Mouse (Mus musculus) erythroblast, adult 5-6 weeks (primary cell): Measurements from ENCODE around the gene Zdhhc4. TPM values are rescaled to one million over a fixed set of nuclear protein-coding genes. Genes with fewer than 3 reads are reported as not detected.

Source experiments
- ATAC-seq: replicated peaks from 2 replicates; pipeline ENCODE4 v1.8.0; 2016; ENCODE audit warnings: moderate number of reproducible peaks, mild to moderate bottlenecking, moderate TSS enrichment, inconsistent platforms; ENCODE audit not compliant: poor library complexity, low FRiP score, severe bottlenecking
- total RNA-seq, 2 experiments: library from RNA; stranded (forward) in 1 of 2; stranded (reverse) in 1 of 2; fragments of 150-400 nt in 1 of 2; fragments of 200-764, 138-1000 nt in 1 of 2; gene quantifications; 2 replicates each; pipeline versions ENCODE4 v1.2.3 to v1.2.4; 2015 to 2017; ENCODE audit warnings: low replicate concordance in 2 of 2

Zdhhc4 gene
- total RNA-seq, 2 experiments from 2014 or later, result 10.6 to 23.8 TPM

- ATAC-seq, result no peak
Measured at GRCm38 (mm10) chr5:143334418-143335088, 5.5 kb upstream of the Zdhhc4 start.

- ATAC-seq, result no peak
Measured at GRCm38 (mm10) chr5:143333872-143334271, 4.8 kb upstream of the Zdhhc4 start.

GRCm38 (mm10) chr5:143317288-143317610, 11.8 kb downstream of the Zdhhc4 start:
- ATAC-seq, result no peak

- no peak for ATAC-seq
Measured at GRCm38 (mm10) chr5:143316605-143317287, 12.3 kb downstream of the Zdhhc4 start.

GRCm38 (mm10) chr5:143315514-143315888, 13.6 kb downstream of the Zdhhc4 start:
- ATAC-seq, result no peak

- peak; percentile 55 for ATAC-seq
Measured at GRCm38 (mm10) chr5:143314730-143315513, 14.1 kb downstream of the Zdhhc4 start, which contains the start of gene E130309D02Rik. E130309D02Rik (minus strand) TSS chr5:143315360.

- peak; percentile 33; the same call in 1 of the 2 replicates for ATAC-seq
Measured at GRCm38 (mm10) chr5:143314183-143314729, 14.8 kb downstream of the Zdhhc4 start.

GRCm38 (mm10) chr5:143311886-143312285, 17.2 kb downstream of the Zdhhc4 start:
- peak; percentile 61 for ATAC-seq

- ATAC-seq, result no peak
Measured at GRCm38 (mm10) chr5:143309916-143310315, 19.1 kb downstream of the Zdhhc4 start.

- no peak for ATAC-seq
Measured at GRCm38 (mm10) chr5:143308825-143309224, 20.2 kb downstream of the Zdhhc4 start.

- no peak for ATAC-seq
Measured at GRCm38 (mm10) chr5:143304251-143304650, 24.8 kb downstream of the Zdhhc4 start.

GRCm38 (mm10) chr5:143301296-143301695, 27.8 kb downstream of the Zdhhc4 start:
- no peak for ATAC-seq

GRCm38 (mm10) chr5:143299686-143300085, 29.4 kb downstream of the Zdhhc4 start:
- no peak for ATAC-seq

- ATAC-seq, result no peak
Measured at GRCm38 (mm10) chr5:143298391-143298790, 30.7 kb downstream of the Zdhhc4 start.

GRCm38 (mm10) chr5:143297986-143298385, 31.1 kb downstream of the Zdhhc4 start:
- ATAC-seq, result no peak

- ATAC-seq, result no peak
Measured at GRCm38 (mm10) chr5:143295330-143295729, 33.7 kb downstream of the Zdhhc4 start.

- ATAC-seq, result no peak
Measured at GRCm38 (mm10) chr5:143294862-143295261, 34.2 kb downstream of the Zdhhc4 start.

GRCm38 (mm10) chr5:143293404-143293803, 35.7 kb downstream of the Zdhhc4 start, which contains the start of gene Zfp853:
Zfp853 (minus strand) TSS chr5:143293623.
- ATAC-seq, result no peak

GRCm38 (mm10) chr5:143292879-143293278, 36.2 kb downstream of the Zdhhc4 start:
- no peak for ATAC-seq

GRCm38 (mm10) chr5:143289299-143289698, 39.8 kb downstream of the Zdhhc4 start:
- ATAC-seq, result no peak
